Mouse (Mus musculus) embryonic fibroblast, embryonic 13.5 days (primary cell): ENCODE results near the gene Rad54l2.

Experiments used
- CTCF ChIP-seq: IDR thresholded peaks from 2 replicates; pipeline ENCODE4 v1.5.1; 2011; ENCODE audit warnings: mild to moderate bottlenecking, control low read depth, low read length, moderate library complexity, borderline replicate concordance; ENCODE audit not compliant: insufficient read depth
- POLR2A ChIP-seq: IDR thresholded peaks from 2 replicates; pipeline ENCODE4 v1.6.1; 2011; ENCODE audit warnings: low read depth, mild to moderate bottlenecking, control low read depth, low read length, moderate library complexity

DNA sequence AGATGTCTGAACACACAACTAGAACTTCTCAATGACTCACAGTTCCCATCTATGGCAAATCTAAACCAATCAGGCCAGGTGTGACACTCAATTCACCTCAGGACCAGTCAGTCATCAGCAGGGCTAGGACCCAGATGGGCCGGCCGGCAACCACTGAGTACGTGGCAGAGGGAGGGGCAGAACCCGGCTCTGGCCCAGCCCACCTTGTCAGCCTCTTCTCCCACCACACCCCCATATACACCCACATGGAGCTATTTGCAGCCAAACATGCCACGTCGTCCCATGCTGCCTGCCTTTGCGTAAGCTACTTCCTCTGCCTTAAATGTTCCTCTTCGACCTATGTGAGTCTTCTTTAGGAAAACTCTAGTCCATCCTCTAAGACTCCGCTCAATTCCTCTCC lies 113.0 kb downstream of the Rad54l2 start:
- TF ChIP-seq POLR2A (no peak), CTCF (no peak)
